Mouse (Mus musculus) frontal cortex, postnatal 36 days (tissue): Measurements from ENCODE around the gene Slc25a31.

Experiments used
- DNase-seq, 2 experiments: peaks; one replicate each; pipeline ENCODE4 v3.0.0; 2022; ENCODE audit warnings: low spot score in 2 of 2

The Slc25a31 gene

DNA sequence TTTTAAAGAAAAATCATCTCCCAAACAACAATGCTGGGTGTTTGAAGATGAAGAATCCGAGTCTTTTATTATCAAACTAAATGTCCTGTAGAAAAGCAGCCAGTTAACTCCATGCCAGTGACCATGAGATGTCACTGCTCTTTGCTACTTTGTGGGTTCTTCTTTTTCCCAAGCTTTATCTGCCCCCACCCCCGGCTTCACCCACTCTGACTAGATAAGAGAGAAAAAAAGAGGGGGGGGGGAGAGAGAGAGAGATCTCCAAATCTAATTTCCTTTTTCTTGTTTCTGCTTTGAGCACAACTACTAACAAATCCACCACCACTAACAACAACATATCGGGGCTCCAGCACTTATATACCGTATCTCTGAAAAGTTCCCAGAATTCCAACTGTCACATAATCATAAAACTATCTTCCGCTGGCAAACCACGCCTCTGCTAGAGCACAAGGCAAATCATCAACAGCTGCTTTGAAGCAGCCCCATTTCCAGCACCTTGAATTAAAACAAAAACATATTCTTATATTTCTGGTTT is 29.8 kb downstream of the Slc25a31 start:
- no peak for DNase-seq

DNA sequence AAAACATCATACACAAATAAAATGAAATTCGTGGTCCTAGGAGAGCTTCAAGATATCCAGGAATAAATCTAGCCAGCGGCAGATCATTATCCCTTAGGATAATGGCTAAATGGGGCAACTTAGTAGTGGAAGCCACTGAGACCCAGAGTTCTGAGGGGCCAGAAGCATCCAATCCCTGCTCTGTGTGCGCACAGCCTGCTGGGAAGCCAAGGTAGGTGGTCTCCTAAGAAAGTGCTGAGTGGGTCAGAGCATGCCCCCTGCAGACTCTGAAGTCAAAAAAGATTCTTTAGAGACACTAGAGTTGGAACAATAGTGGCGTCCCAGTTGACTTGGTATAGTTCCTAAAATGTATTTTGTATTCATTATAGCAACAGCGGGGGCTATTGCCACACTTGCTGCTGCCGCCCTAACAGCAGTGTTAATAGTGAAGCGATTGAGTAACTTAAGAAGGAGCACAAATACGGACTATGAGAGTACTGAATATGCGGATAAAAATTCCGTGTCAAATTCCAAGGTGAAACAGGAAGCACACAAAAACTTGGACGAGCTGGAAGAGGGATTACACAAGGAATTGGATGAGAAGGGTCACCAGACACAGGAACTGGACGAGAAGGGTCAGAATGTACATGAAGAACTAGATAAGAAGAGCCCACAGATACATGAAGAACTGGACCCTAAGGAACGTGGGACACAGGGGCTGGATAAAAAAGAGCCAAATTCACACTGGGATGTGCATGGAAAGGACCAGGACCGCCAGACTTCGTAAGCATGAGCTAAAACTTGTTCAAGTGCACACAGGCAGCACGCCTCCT is 35.6 kb downstream of the Slc25a31 start, which contains the start of gene Hspa4l:
TSS of gene Hspa4l (plus strand) at position 472 of the 812 bp plus-strand sequence.
- DNase-seq = peak; percentile 6 to 51

DNA sequence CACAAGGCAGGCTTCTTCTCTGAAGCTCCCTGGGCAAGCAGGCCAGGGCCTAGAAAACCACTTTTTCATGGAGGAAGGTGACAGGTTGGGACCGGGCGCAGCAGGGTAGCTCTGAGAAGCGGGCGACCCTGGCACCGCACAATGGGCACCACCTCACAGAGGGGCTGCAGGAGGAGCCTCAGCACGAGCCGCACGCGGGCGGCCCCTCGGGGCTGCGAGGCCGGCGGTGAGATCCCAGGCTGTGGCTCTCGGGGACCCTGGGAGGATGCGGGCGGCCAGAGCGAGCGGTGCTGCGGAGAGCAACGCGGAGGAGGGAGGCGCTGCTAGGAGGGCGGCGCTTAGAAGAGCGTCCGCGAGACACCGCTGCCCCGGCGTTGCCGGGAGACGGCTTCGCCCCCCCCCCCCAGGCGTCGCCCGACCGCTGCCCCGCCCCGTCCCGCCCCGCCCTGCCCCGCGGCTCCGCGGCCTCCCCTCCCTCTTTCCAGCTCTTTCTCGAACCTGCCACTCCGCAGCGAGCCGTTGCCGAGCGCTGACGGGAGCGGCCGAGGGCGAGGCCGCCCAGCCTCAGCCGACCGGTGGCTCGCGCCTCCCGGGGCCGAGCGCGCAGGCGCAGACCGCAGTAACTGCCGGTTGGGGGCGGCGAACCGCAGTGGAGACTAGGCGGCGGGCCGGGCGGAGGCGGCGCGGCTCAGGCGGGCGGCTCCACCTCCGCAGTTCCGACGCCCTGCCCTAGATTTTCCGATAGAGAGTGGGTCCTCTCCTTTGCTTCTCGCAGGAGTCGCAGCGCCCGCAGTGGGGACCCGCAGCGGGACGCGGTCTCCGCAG is 36.4 kb downstream of the Slc25a31 start:
- peak; percentile 91 to 94 for DNase-seq

DNA sequence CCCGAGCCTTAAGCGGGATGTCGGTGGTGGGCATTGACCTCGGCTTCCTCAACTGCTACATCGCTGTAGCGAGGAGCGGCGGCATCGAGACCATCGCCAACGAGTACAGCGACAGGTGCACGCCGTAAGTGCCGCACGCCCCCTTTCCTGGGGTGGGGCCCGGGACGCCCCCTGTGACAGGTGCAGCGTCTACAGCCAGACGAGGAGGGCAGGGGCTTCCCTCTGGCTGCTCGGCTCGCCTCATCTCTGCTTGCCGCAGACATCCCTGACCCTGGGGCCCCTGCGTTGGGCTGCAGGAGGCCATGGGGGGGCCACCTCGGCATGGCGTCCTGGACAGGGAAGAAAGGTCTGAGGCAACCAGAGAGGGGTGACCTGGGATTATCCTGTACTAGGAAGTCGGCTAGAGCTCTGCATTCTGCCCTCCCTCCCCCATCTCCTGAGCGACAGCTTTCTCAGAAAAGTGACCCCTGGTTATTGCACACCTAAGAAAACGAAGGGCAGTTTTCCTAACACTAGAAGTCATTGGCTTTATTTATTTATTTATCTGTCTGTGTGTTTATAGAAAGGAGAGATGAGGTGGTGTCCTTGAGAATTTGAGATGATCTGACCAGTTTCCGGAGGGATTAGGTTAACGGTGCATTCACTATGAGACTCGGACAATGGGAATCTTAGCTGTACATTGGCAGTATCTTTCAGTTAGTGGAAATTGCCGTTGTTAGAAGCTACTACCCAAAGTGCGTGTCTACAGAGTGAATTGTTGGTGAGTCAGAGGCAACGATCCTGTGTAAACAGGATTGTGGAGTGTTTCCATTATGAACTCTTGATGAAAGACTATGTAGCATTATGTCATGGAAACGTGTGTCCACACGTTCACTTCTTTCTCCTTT is 37.2 kb downstream of the Slc25a31 start:
- DNase-seq = peak; percentile 11 to 20

DNA sequence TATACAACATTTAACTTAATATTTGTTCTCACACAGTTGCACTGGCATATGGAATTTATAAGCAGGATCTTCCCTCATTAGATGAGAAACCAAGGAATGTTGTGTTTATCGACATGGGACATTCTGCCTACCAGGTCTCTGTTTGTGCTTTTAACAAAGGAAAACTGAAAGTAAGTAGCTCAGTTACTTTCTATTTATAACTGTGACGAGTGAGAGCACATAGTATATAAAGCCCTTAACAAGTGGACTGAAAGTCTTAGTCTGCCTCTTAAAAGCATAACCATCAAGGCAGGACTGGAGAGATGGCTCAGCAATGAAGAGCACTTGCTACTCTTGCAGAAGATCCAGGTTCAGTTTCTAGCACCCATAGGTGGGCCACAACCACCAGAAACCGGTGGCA is 52.1 kb downstream of the Slc25a31 start:
- DNase-seq = no peak

DNA sequence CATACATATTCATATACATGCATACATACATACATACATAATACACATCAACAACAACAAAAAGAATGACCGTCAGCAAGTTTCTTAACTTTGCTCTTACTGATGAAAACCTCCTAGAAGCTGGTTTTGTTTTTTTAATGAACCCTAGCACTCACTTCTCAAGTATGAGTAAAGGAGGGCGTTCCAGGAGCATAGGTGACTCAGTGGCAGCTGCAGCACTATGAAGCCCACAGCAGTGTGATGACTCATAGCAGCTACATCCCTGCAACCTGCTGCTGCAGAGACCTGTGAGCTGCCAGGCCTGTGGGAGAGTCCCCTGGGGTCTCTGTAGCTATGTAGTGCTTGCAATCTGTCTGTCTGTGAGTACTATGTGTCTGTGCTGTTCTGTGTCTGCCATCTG is 52.7 kb downstream of the Slc25a31 start:
- DNase-seq = no peak
